Mouse (Mus musculus): ENCODE data around the gene Rexo5.

Gene Rexo5

DNA sequence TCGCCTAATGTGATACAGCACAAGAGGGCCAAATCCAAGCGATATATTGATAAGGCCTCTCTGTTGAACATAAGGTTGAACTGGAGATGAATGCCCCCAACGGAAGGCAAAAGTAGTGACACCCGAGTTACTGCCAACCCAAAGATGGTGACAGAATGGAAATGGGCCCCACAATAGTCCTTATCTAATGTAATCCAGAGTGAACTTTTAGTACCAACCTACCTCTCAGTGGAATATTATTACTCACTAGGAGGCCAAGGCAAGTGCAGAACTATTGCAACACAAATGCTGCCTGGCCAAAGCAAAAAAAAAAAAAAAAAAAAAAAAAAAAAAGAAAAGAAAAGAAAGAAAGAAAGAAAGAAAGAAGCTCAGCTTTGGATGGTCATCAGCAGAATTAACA is 98.9 kb downstream of the Rexo5 start:
- no peak for DNase-seq (ENCODE audit: low read depth)

DNA sequence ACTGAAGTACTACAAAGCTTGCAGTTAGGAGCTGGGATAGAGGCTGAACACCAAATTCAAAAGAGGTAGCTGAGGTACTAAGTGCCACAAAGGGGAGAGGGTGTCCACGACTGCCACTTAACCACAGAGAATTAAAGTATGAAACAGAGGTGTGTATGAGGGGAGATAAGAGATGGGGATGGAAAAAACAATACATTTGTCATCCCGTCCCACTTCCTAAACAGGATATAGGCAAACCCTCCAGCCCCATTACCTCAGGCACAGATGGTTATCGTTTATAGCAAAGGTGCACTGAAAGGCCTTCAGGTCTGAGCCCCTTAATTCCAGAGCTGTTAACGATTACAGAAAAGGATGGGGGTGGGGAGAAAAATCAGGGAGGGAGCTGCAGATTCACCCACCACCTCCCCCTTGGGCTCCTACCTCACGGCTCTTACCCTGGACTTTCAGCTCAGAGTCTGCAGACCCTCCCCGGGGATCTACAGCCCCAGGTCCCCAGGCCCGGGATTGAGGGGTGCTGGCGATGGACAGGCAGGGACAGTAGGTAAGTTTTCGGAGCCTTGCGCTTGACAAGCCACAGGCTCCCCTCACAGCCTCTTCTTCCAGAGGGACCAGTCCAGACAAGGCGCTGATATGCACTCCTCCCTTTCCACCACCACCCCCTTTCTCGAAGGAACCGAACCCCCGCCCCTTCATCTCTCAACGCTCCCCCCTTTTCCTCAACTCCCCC is 101.2 kb downstream of the Rexo5 start:
- DNase-seq (ENCODE audit: low read depth) = no peak

DNA sequence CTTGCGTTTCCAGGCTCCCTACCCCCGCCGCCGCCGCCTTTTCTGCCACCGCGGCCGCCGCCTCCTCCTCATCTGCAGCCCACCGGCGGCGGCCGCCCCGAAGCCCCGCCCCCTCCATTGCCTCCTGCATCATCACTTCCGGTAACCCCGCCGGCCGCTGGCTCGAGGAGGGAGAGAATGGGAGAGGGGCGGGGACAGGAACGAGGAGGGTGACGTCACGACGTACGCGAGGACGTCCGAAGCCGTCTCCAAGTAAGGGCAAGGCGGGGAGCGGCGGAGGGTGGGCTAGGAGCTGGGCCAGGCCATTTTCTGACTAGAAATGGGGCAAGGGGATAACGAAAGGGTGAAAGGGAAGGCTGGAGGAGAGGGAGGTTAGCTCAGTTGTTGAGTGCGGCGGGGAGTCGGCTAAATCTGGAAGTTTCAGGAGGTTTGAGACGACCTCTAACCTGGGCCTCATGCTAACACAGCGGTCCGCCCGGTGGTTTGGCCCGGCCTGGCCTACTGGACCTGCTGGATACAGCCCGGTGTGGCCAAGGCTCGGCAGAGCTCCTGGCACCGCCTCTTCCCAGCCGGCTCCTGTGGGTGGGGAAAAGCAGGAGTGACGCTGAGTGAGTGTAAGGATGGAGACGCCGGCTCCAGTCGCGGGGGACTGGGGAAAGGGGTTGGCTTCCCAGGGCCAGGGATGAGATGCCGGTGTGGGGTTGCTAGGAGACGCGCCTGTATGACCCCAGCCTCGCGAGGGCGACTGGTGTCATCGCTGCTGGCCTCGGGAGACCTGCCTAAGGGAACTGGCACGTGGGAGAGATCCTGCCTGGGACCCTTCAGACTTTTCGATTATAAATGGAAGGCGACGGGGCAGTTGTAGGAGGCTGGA is 102.1 kb downstream of the Rexo5 start, which contains the start of the genes Lyrm1 and Dcun1d3:
Lyrm1 (plus strand) TSS at position 223 of the 874 bp plus-strand sequence.
Dcun1d3 (minus strand) TSS at position 660 of the 874 bp plus-strand sequence.
- DNase-seq (ENCODE audit: low read depth) = peak; percentile 92

GRCm38 (mm10) chr7:119897521-119898109 is 103.8 kb downstream of the Rexo5 start:
- no peak for DNase-seq (ENCODE audit: low read depth)

GRCm38 (mm10) chr7:119898247-119898856 is 104.5 kb downstream of the Rexo5 start:
- no peak for DNase-seq (ENCODE audit: low read depth)

All from fibroblast of lung, adult 2 months (primary cell).